Mouse (Mus musculus): Measurements from ENCODE around the gene Pgf. TPM values are rescaled to one million over a fixed set of nuclear protein-coding genes. Genes with fewer than 3 reads are reported as not detected.

Gene Pgf
- polyA plus RNA-seq, 1 experiment from 2014 or later = 0.36 TPM

DNA sequence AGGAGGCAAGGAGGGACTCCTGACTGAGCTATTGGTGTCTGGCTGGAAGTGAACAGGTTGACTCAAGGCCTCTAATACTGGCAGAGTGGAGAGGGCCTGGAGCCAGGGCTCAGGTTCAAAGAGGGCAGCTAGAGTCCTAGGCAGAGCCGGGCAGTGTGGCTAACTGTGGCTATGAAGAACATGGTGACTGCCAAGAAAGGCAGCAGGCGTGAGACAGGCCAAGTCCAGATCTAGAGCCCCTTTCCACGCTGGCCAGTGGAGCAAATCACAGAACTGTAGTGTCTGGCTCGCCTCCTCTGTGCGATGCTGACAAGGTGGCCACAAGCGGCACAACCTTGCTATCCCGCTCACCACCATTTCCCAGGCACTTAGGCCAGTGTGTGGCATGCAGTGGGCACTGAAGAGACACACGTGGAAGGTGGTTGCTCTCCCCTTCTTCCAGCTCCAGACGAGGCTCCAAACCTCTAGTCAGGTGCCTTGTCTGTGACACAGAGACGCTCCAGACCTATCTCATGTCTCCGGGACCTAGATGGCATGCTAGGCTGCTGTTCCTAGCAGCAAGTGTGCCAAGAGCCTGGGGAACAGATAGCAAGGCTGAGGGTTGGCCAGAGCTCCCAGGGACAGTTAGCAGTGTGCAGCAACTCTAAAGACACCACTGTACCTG, 7.2 kb downstream of the Pgf start:
- Histone ChIP-seq H3K4me3 (ENCODE audit: low read depth, low read length) (no peak overlapping the region), H3K4me2 (ENCODE audit: low read depth, low read length) (no peak overlapping the region), H3K9ac (replicated peaks) (no peak overlapping the region), H3K9me3 (ENCODE audit: low read length) (no peaks in the 10 kb centered on the region), H3K27me3 (ENCODE audit: insufficient read depth, low read length) (0 out of 2 replicates have a peak, but pooled peaks cover 3% of the 10 kb centered on the region), H3K27ac (ENCODE audit: low read depth) (no peak overlapping the region), H3K36me3 (replicated peaks; ENCODE audit: insufficient read depth, low read length) (no peaks in the 10 kb centered on the region), H3K4me1 (ENCODE audit: insufficient read depth) (0 out of 2 replicates have a peak, but pooled peaks cover 5% of the 10 kb centered on the region)
- ATAC-seq (no peak), DNase-seq (no peak)
- TF ChIP-seq EP300 (IDR thresholded peaks at IDR 0.05; ENCODE audit: low read depth) = no peak
- no peak for TF ChIP-seq CTCF (IDR thresholded peaks at IDR 0.05; ENCODE audit: low read depth)
- WGBS (ENCODE audit: insufficient replicate concordance) = 75% methylated on average over 11 of the region's 11 CpGs

DNA sequence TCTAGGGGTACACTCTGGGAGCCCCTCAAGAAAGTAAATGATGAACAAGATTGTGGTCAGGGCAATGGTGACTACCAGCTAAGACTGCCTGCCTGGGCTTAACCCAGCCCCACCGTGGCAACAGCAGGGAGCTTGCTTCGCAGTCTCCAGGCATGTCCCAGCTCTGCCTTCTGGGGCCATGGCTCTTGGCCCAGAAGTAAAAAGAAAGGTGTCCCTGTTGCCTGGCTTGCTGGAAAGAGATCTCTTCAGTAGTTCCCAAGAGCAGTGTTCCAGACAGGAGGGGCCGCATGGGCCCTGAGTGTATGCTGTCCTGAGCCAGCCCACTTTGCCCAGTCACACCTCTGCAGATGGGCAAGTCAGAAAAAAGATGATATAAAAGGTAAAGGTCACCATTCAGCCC, 7.7 kb downstream of the Pgf start:
- Histone ChIP-seq H3K9me3 (ENCODE audit: low read length) (no peaks in the 10 kb centered on the region), H3K4me2 (ENCODE audit: low read depth, low read length) (peak overlapping the region; percentile 59), H3K27me3 (ENCODE audit: insufficient read depth, low read length) (no peaks in the 10 kb centered on the region), H3K36me3 (replicated peaks; ENCODE audit: insufficient read depth, low read length) (no peaks in the 10 kb centered on the region), H3K27ac (ENCODE audit: low read depth) (no peak overlapping the region), H3K9ac (replicated peaks) (0 out of 2 replicates have a peak overlapping the region, but pooled peaks have one; percentile 30), H3K4me3 (ENCODE audit: low read depth, low read length) (no peak overlapping the region), H3K4me1 (ENCODE audit: insufficient read depth) (0 out of 2 replicates have a peak, but pooled peaks cover 5% of the 10 kb centered on the region)
- no peak for ATAC-seq
- 63% methylated on average over 3 of the region's 3 CpGs for WGBS (ENCODE audit: insufficient replicate concordance)
- no peak for TF ChIP-seq CTCF (IDR thresholded peaks at IDR 0.05; ENCODE audit: low read depth)
- TF ChIP-seq EP300 (IDR thresholded peaks at IDR 0.05; ENCODE audit: low read depth) = no peak
- no peak for DNase-seq

DNA sequence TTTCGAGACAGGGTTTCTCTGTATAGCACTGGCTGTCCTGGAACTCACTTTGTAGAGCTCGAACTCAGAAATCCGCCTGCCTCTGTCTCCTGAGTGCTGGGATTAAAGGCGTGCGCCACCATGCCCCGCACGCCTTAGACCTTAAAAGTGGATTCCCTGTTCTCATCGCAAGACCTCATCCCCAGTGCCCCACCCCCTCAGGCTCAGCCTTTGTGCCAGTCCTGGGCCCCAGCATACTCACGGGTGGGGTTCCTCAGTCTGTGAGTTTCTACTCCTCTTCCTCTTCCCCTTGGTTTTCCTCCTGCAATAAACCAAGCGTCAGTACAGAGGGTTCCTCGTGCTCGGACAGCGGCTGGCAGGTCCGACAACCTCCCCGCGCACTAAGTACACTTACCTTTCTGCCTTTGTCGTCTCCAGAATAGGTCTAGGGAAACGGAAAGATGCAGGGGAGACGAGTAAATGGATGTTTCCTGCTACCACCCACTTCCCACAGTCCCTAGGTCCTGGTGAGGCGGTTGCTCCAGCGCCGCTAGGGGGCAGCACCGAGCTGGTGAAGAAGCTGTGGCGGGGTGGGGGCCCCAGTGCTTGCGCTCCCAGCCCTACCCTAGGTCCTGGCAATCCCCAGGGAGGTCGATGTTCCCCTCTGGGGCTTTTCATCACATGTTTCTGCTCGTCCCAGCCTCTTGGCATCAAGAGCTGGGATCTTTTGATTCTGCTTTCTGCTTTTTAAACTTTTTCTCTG, 8.3 kb downstream of the Pgf start:
- H3K9ac ChIP-seq (replicated peaks) = 0 out of 2 replicates have a peak overlapping the region, but pooled peaks have one; percentile 30
- ATAC-seq (peak; percentile 78), DNase-seq (peak; percentile 90)
- H3K4me3 ChIP-seq (ENCODE audit: low read depth, low read length) = peak overlapping the region; percentile 17; the same call in 1 of the 2 replicates
- no peaks in the 10 kb centered on the region for H3K9me3 ChIP-seq (ENCODE audit: low read length)
- H3K27me3 ChIP-seq (ENCODE audit: insufficient read depth, low read length) = no peaks in the 10 kb centered on the region
- TF ChIP-seq EP300 (IDR thresholded peaks at IDR 0.05; ENCODE audit: low read depth) = no peak
- TF ChIP-seq CTCF (IDR thresholded peaks at IDR 0.05; ENCODE audit: low read depth) = peak; percentile 97
- 0 out of 2 replicates have a peak, but pooled peaks cover 5% of the 10 kb centered on the region for H3K4me1 ChIP-seq (ENCODE audit: insufficient read depth)
- peak overlapping the region; percentile 59 for H3K4me2 ChIP-seq (ENCODE audit: low read depth, low read length)
- no peak overlapping the region for H3K27ac ChIP-seq (ENCODE audit: low read depth)
- H3K36me3 ChIP-seq (replicated peaks; ENCODE audit: insufficient read depth, low read length) = no peaks in the 10 kb centered on the region
- 22% methylated on average over 27 of the region's 27 CpGs for WGBS (ENCODE audit: insufficient replicate concordance)

DNA sequence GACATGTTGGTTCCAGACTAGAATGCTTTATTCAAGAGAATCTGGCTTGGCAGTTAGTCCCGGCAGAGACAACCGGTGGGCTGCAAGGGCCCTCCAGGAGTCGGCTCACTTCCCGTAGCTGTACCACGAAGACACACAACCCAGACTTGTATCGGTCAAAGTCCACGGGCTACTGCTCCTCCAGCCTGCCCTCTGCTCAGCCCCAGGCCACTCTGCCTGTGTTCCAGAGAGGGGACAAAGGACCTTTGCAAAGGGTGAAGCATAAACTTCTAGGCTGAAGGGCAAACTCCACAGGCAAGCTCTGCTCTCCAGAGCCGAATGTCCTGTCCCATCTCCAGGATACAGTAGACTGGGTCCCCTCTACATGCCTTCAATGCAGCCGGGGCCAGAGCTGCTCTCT, 11.0 kb downstream of the Pgf start:
- Histone ChIP-seq H3K9me3 (ENCODE audit: low read length) (no peaks in the 10 kb centered on the region), H3K4me1 (ENCODE audit: insufficient read depth) (0 out of 2 replicates have a peak, but pooled peaks cover 5% of the 10 kb centered on the region), H3K9ac (replicated peaks) (no peak overlapping the region), H3K36me3 (replicated peaks; ENCODE audit: insufficient read depth, low read length) (no peaks in the 10 kb centered on the region), H3K27ac (ENCODE audit: low read depth) (no peak overlapping the region), H3K4me3 (ENCODE audit: low read depth, low read length) (no peak overlapping the region), H3K4me2 (ENCODE audit: low read depth, low read length) (no peak overlapping the region), H3K27me3 (ENCODE audit: insufficient read depth, low read length) (no peaks in the 10 kb centered on the region)
- no peak for TF ChIP-seq EP300 (IDR thresholded peaks at IDR 0.05; ENCODE audit: low read depth)
- no peak for TF ChIP-seq CTCF (IDR thresholded peaks at IDR 0.05; ENCODE audit: low read depth)
- ATAC-seq (no peak), DNase-seq (no peak)
- WGBS (ENCODE audit: insufficient replicate concordance) = 71% methylated on average over 9 of the region's 9 CpGs

DNA sequence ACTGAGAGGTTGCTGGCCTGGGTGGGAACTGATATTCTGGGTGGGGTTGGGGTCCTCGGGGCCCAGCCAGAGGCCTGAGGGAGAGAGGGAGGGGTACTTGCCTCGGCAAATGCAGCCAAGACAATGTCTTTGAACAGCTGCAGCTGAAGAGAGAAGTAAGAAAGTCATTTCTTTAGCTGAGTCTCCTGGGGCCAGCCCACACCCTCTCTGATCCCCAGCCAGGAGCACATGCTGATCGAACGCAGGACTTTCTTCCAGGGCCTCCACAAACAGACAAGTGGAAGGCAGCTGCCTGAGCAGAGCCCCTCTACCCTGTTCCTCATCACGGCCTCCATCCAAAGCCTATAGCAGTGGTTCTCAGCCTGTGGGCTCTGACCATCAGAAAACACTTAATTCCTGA, 12.6 kb downstream of the Pgf start:
- 0 out of 2 replicates have a peak, but pooled peaks cover 5% of the 10 kb centered on the region for H3K4me1 ChIP-seq (ENCODE audit: insufficient read depth)
- no peaks in the 10 kb centered on the region for H3K27me3 ChIP-seq (ENCODE audit: insufficient read depth, low read length)
- no peak overlapping the region for H3K9ac ChIP-seq (replicated peaks)
- 69% methylated on average over 5 of the region's 5 CpGs for WGBS (ENCODE audit: insufficient replicate concordance)
- H3K36me3 ChIP-seq (replicated peaks; ENCODE audit: insufficient read depth, low read length) = no peaks in the 10 kb centered on the region
- no peak overlapping the region for H3K27ac ChIP-seq (ENCODE audit: low read depth)
- no peaks in the 10 kb centered on the region for H3K9me3 ChIP-seq (ENCODE audit: low read length)
- no peak for TF ChIP-seq CTCF (IDR thresholded peaks at IDR 0.05; ENCODE audit: low read depth)
- no peak for TF ChIP-seq EP300 (IDR thresholded peaks at IDR 0.05; ENCODE audit: low read depth)
- no peak overlapping the region for H3K4me2 ChIP-seq (ENCODE audit: low read depth, low read length)
- H3K4me3 ChIP-seq (ENCODE audit: low read depth, low read length) = no peak overlapping the region
- DNase-seq (no peak), ATAC-seq (no peak)

DNA sequence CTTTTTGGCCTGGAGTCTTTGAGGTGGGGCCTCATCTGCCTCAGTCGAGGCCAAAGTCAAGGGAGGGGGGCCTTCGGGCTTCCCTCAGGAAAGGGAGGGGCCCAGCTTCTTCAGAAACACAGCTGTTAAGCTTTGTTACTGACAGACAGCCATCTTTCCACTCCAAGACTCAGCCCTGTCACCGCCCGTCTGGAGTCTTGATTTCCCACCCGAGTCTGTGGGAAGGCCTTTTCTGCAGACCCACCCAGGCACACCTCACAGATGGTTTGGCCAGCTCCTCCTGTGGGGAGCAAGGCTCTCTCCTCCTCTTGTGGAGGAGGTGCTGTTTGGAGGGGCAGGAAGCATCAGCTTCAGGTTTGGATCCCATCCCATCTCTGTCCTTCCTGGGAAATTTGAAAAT, 18.0 kb downstream of the Pgf start:
- Histone ChIP-seq H3K4me3 (ENCODE audit: low read depth, low read length) (no peak overlapping the region), H3K27me3 (ENCODE audit: insufficient read depth, low read length) (no peaks in the 10 kb centered on the region), H3K9ac (replicated peaks) (no peak overlapping the region), H3K9me3 (ENCODE audit: low read length) (no peaks in the 10 kb centered on the region), H3K4me2 (ENCODE audit: low read depth, low read length) (no peak overlapping the region), H3K27ac (ENCODE audit: low read depth) (no peak overlapping the region), H3K4me1 (ENCODE audit: insufficient read depth) (no peaks in the 10 kb centered on the region), H3K36me3 (replicated peaks; ENCODE audit: insufficient read depth, low read length) (no peaks in the 10 kb centered on the region)
- WGBS (ENCODE audit: insufficient replicate concordance) = 63% methylated on average over 5 of the region's 5 CpGs
- DNase-seq (no peak), ATAC-seq (no peak)
- TF ChIP-seq CTCF (IDR thresholded peaks at IDR 0.05; ENCODE audit: low read depth) (no peak), EP300 (IDR thresholded peaks at IDR 0.05; ENCODE audit: low read depth) (no peak)

Measured in liver, postnatal 0 days (tissue).